21 mouse cellular contexts compared by ENCODE assay signal in genomic region chr6:118832616-118833015, GRCm38 (mm10).
DNase-seq lines count a peak whose midpoint lies in the region; ATAC-seq lines count a peak whose summit lies in the region.
"Had no signal": no experiment of that assay in that cellular context is flagged by ENCODE, and none has a peak within 500 bp of the region (broad histone marks: within the 10 kb centered on the region; RNA-seq: fewer than 3 reads in every experiment).

No protein-coding gene starts in this region.

- H3K27ac ChIP-seq in midbrain, embryonic 11.5 days (ENCODE audit: low read depth, low read length) = no peak overlapping the region
- H3K27ac ChIP-seq in midbrain, embryonic 10.5 days (replicated peaks) = no peak overlapping the region
- H3K27ac ChIP-seq in liver, embryonic 11.5 days (ENCODE audit: low read depth, low read length) = no peak overlapping the region; the same call in 1 of the 2 replicates
- no peak overlapping the region; the same call in 1 of the 2 replicates for H3K27ac ChIP-seq in liver, embryonic 15.5 days (replicated peaks)
- H3K27ac ChIP-seq in hindbrain, embryonic 11.5 days (ENCODE audit: low read depth, low read length) = no peak overlapping the region
- H3K27ac ChIP-seq in forebrain, embryonic 16.5 days (ENCODE audit: low read length) = no peak overlapping the region
- no peak overlapping the region for H3K27ac ChIP-seq in heart, embryonic 11.5 days (ENCODE audit: low read depth, low read length)
- H3K27ac ChIP-seq: embryonic facial prominence, embryonic 13.5 days; forebrain, embryonic 12.5 days; gastrocnemius, adult 2 months; hindbrain, embryonic 13.5 days had no signal

- H3K9ac ChIP-seq in midbrain, embryonic 11.5 days (ENCODE audit: low read length) = no peak overlapping the region
- H3K9ac ChIP-seq in liver, embryonic 11.5 days (ENCODE audit: low read depth, low read length) = no peak overlapping the region
- no peak overlapping the region for H3K9ac ChIP-seq in liver, embryonic 15.5 days
- no peak overlapping the region for H3K9ac ChIP-seq in hindbrain, embryonic 11.5 days (ENCODE audit: low read depth, low read length)
- no peak overlapping the region for H3K9ac ChIP-seq in forebrain, embryonic 16.5 days (replicated peaks; ENCODE audit: low read depth, low read length)
- H3K9ac ChIP-seq in heart, embryonic 11.5 days (ENCODE audit: low read depth, low read length) = no peak overlapping the region
- H3K9ac ChIP-seq: embryonic facial prominence, embryonic 13.5 days; forebrain, embryonic 12.5 days; hindbrain, embryonic 13.5 days had no signal

- no peak overlapping the region for H3K4me2 ChIP-seq in midbrain, embryonic 11.5 days
- no peak overlapping the region for H3K4me2 ChIP-seq in liver, embryonic 11.5 days
- no peak overlapping the region for H3K4me2 ChIP-seq in liver, embryonic 15.5 days
- H3K4me2 ChIP-seq in hindbrain, embryonic 11.5 days (replicated peaks; ENCODE audit: low read depth, low read length) = no peak overlapping the region
- no peak overlapping the region for H3K4me2 ChIP-seq in forebrain, embryonic 16.5 days (ENCODE audit: low read length)
- H3K4me2 ChIP-seq in heart, embryonic 11.5 days = no peak overlapping the region
- H3K4me2 ChIP-seq: embryonic facial prominence, embryonic 13.5 days; forebrain, embryonic 12.5 days; hindbrain, embryonic 13.5 days had no signal

- 84% methylated on average over 2 of the region's 2 CpGs for WGBS in midbrain, embryonic 11.5 days
- WGBS in midbrain, embryonic 10.5 days = 92% methylated on average over 2 of the region's 2 CpGs
- whole genome bisulfite sequencing in liver, embryonic 11.5 days = 52% methylated on average over 2 of the region's 2 CpGs
- WGBS in liver, embryonic 15.5 days (ENCODE audit: insufficient replicate concordance) = 41% methylated on average over 2 of the region's 2 CpGs
- WGBS in hindbrain, embryonic 11.5 days = 86% methylated on average over 2 of the region's 2 CpGs
- WGBS in forebrain, embryonic 16.5 days = 94% methylated on average over 2 of the region's 2 CpGs
- 82% methylated on average over 2 of the region's 2 CpGs for WGBS in heart, embryonic 11.5 days (ENCODE audit: insufficient replicate concordance)

- no peaks in the 10 kb centered on the region for H3K9me3 ChIP-seq in midbrain, embryonic 11.5 days (ENCODE audit: control insufficient read depth, low read length)
- no peaks in the 10 kb centered on the region for H3K9me3 ChIP-seq in midbrain, embryonic 10.5 days (replicated peaks)
- no peaks in the 10 kb centered on the region for H3K9me3 ChIP-seq in liver, embryonic 11.5 days (ENCODE audit: control insufficient read depth, low read length)
- H3K9me3 ChIP-seq in liver, embryonic 15.5 days (replicated peaks) = no peaks in the 10 kb centered on the region
- H3K9me3 ChIP-seq in hindbrain, embryonic 11.5 days (ENCODE audit: control insufficient read depth, low read length) = no peaks in the 10 kb centered on the region
- H3K9me3 ChIP-seq in forebrain, embryonic 16.5 days (ENCODE audit: control insufficient read depth, low read length) = no peaks in the 10 kb centered on the region
- no peaks in the 10 kb centered on the region for H3K9me3 ChIP-seq in heart, embryonic 11.5 days (replicated peaks; ENCODE audit: control insufficient read depth, low read length)
- H3K9me3 ChIP-seq: embryonic facial prominence, embryonic 13.5 days; forebrain, embryonic 12.5 days; hindbrain, embryonic 13.5 days had no signal

- H3K4me1 ChIP-seq in midbrain, embryonic 11.5 days (ENCODE audit: control insufficient read depth, insufficient read depth, low read length) = peaks cover 3% of the 10 kb centered on the region
- peaks cover 17% of the 10 kb centered on the region for H3K4me1 ChIP-seq in midbrain, embryonic 10.5 days
- H3K4me1 ChIP-seq in liver, embryonic 11.5 days (replicated peaks; ENCODE audit: control insufficient read depth, insufficient read depth, low read length) = peaks cover 34% of the 10 kb centered on the region
- peaks cover 49% of the 10 kb centered on the region for H3K4me1 ChIP-seq in liver, embryonic 15.5 days (replicated peaks)
- no peaks in the 10 kb centered on the region for H3K4me1 ChIP-seq in hindbrain, embryonic 11.5 days (replicated peaks; ENCODE audit: control insufficient read depth, insufficient read depth, low read length)
- peaks cover 19% of the 10 kb centered on the region for H3K4me1 ChIP-seq in forebrain, embryonic 16.5 days (replicated peaks; ENCODE audit: control insufficient read depth, insufficient read depth, low read length)
- peaks cover 33% of the 10 kb centered on the region for H3K4me1 ChIP-seq in heart, embryonic 11.5 days (ENCODE audit: control insufficient read depth, insufficient read depth, low read length)

- peak; percentile 77 for DNase-seq in midbrain, embryonic 11.5 days (ENCODE audit: low spot score, missing footprints)
- DNase-seq in midbrain, embryonic 10.5 days (ENCODE audit: low spot score) = no peak
- DNase-seq in liver, embryonic 11.5 days (ENCODE audit: low spot score) = no peak
- no peak for DNase-seq in hindbrain, embryonic 11.5 days (ENCODE audit: low spot score)
- DNase-seq in ovary, postnatal 10 days (ENCODE audit: low spot score) = no peak
- DNase-seq: adrenal gland, adult 8-10 months; adrenal gland, postnatal 36 days; cerebellum, adult 11 months; cerebellum, adult 9-10 months; cerebellum, postnatal 25 days; gastrocnemius, adult 2 months; gastrocnemius, postnatal 25 days; heart, adult 11 months; heart, postnatal 10 days; heart, postnatal 4 days had no signal

- no peaks in the 10 kb centered on the region for H3K27me3 ChIP-seq in midbrain, embryonic 11.5 days (ENCODE audit: control insufficient read depth, insufficient read depth, low read length)
- no peaks in the 10 kb centered on the region for H3K27me3 ChIP-seq in midbrain, embryonic 10.5 days (ENCODE audit: low read depth, poor library complexity, severe bottlenecking)
- no peaks in the 10 kb centered on the region for H3K27me3 ChIP-seq in liver, embryonic 11.5 days (replicated peaks; ENCODE audit: control insufficient read depth, insufficient read depth, low read length)
- H3K27me3 ChIP-seq in liver, embryonic 15.5 days = no peaks in the 10 kb centered on the region
- no peaks in the 10 kb centered on the region for H3K27me3 ChIP-seq in hindbrain, embryonic 11.5 days (ENCODE audit: control insufficient read depth, insufficient read depth, low read length)
- no peaks in the 10 kb centered on the region for H3K27me3 ChIP-seq in forebrain, embryonic 16.5 days (replicated peaks; ENCODE audit: control insufficient read depth, insufficient read depth, low read length)
- H3K27me3 ChIP-seq in heart, embryonic 11.5 days (ENCODE audit: control insufficient read depth, insufficient read depth, low read length) = no peaks in the 10 kb centered on the region
- H3K27me3 ChIP-seq: embryonic facial prominence, embryonic 13.5 days; forebrain, embryonic 12.5 days; hindbrain, embryonic 13.5 days had no signal

- no peak overlapping the region for H3K4me3 ChIP-seq in midbrain, embryonic 11.5 days (ENCODE audit: low read depth, low read length)
- H3K4me3 ChIP-seq in midbrain, embryonic 10.5 days = no peak overlapping the region
- H3K4me3 ChIP-seq in liver, embryonic 11.5 days (ENCODE audit: low read depth, low read length) = no peak overlapping the region
- H3K4me3 ChIP-seq in liver, embryonic 15.5 days (replicated peaks) = no peak overlapping the region
- no peak overlapping the region for H3K4me3 ChIP-seq in hindbrain, embryonic 11.5 days (ENCODE audit: low read depth, low read length)
- no peak overlapping the region for H3K4me3 ChIP-seq in forebrain, embryonic 16.5 days (replicated peaks; ENCODE audit: low read length)
- no peak overlapping the region for H3K4me3 ChIP-seq in heart, embryonic 11.5 days (ENCODE audit: low read depth, low read length)
- H3K4me3 ChIP-seq: embryonic facial prominence, embryonic 13.5 days; forebrain, embryonic 12.5 days; gastrocnemius, adult 2 months; hindbrain, embryonic 13.5 days had no signal

- no peaks in the 10 kb centered on the region for H3K36me3 ChIP-seq in midbrain, embryonic 11.5 days (ENCODE audit: control insufficient read depth, insufficient read depth, low read length)
- H3K36me3 ChIP-seq in midbrain, embryonic 10.5 days = no peaks in the 10 kb centered on the region
- H3K36me3 ChIP-seq in liver, embryonic 11.5 days (ENCODE audit: control insufficient read depth, insufficient read depth, low read length) = no peaks in the 10 kb centered on the region
- no peaks in the 10 kb centered on the region for H3K36me3 ChIP-seq in liver, embryonic 15.5 days (replicated peaks)
- H3K36me3 ChIP-seq in hindbrain, embryonic 11.5 days (ENCODE audit: control insufficient read depth, insufficient read depth, low read length) = no peaks in the 10 kb centered on the region
- H3K36me3 ChIP-seq in forebrain, embryonic 16.5 days (ENCODE audit: control insufficient read depth, insufficient read depth) = no peaks in the 10 kb centered on the region
- H3K36me3 ChIP-seq in heart, embryonic 11.5 days (ENCODE audit: control insufficient read depth, insufficient read depth, low read length) = no peaks in the 10 kb centered on the region
- H3K36me3 ChIP-seq: embryonic facial prominence, embryonic 13.5 days; forebrain, embryonic 12.5 days; hindbrain, embryonic 13.5 days had no signal

- no peak for ATAC-seq in midbrain, embryonic 11.5 days (ENCODE audit: low FRiP score)
- peak; percentile 67 for ATAC-seq in liver, embryonic 11.5 days (replicated peaks; ENCODE audit: low FRiP score)
- peak; percentile 56 for ATAC-seq in liver, embryonic 15.5 days (ENCODE audit: insufficient read depth)
- ATAC-seq in hindbrain, embryonic 11.5 days (ENCODE audit: low FRiP score) = no peak
- ATAC-seq in forebrain, embryonic 16.5 days = no peak
- no peak for ATAC-seq in heart, embryonic 11.5 days (replicated peaks; ENCODE audit: insufficient number of reproducible peaks, low FRiP score, low TSS enrichment)

Comparison
In these comparisons a context has a peak if more than half of its experiments do, and no peak if none do; other contexts are left out.
1. ATAC-seq: peak in liver, embryonic 11.5 days (single experiment) and liver, embryonic 15.5 days (single experiment); none in midbrain, embryonic 11.5 days (single experiment), hindbrain, embryonic 11.5 days (single experiment), forebrain, embryonic 16.5 days (single experiment) and heart, embryonic 11.5 days (single experiment).